Mouse (Mus musculus): ENCODE measurements around the gene Drc3. TPM values are rescaled to one million over a fixed set of nuclear protein-coding genes. Genes with fewer than 3 reads are reported as not detected.

Gene Drc3
- polyA plus RNA-seq, 1 experiment from 2014 or later = 11.2 TPM

Other genes with a start within 250 kb of the Drc3 start
- 22.9 and 23.9 TPM in 2 replicates for gene Rai1, start 248.3 kb upstream of the Drc3 start, polyA plus RNA-seq (2015; fragmentation: Nextera tagmentation; extraction: Ambion mirVana)
- gene Srebf1, start 130.7 kb upstream of the Drc3 start, polyA plus RNA-seq (2015; fragmentation: Nextera tagmentation; extraction: Ambion mirVana) = 65.9 and 74.3 TPM in 2 replicates
- gene Tom1l2, start 424 bp upstream of the Drc3 start, polyA plus RNA-seq (2015; fragmentation: Nextera tagmentation; extraction: Ambion mirVana) = 29.6 and 33.4 TPM in 2 replicates
- 21.0 and 22.3 TPM in 2 replicates for gene Gid4, start 63.8 kb downstream of the Drc3 start, polyA plus RNA-seq (2015; fragmentation: Nextera tagmentation; extraction: Ambion mirVana)
- 45.6 and 45.9 TPM in 2 replicates for gene Atpaf2, start 65.1 kb downstream of the Drc3 start, polyA plus RNA-seq (2015; fragmentation: Nextera tagmentation; extraction: Ambion mirVana)
- gene Drg2, start 101.3 kb downstream of the Drc3 start, polyA plus RNA-seq (2015; fragmentation: Nextera tagmentation; extraction: Ambion mirVana) = 93.5 and 98.1 TPM in 2 replicates
- 0.05 and 0.08 TPM in 2 replicates for gene Myo15, start 116.0 kb downstream of the Drc3 start, polyA plus RNA-seq (2015; fragmentation: Nextera tagmentation; extraction: Ambion mirVana)
- gene Alkbh5, start 183.1 kb downstream of the Drc3 start, polyA plus RNA-seq (2015; fragmentation: Nextera tagmentation; extraction: Ambion mirVana) = 28.4 and 33.0 TPM in 2 replicates